Mouse (Mus musculus): ENCODE data around the gene Dtx3.

GRCm38 (mm10) chr10:127140971-127141370 is 54.6 kb downstream of the Dtx3 start:
- TF ChIP-seq POLR2A (IDR thresholded peaks at IDR 0.05; ENCODE audit: low read depth, low read length) (no peak), CTCF (IDR thresholded peaks at IDR 0.05; ENCODE audit: extremely low read depth, insufficient read depth, insufficient read length, insufficient replicate concordance) (no peak)

Measured in spleen, adult 2 months (tissue).